Mouse (Mus musculus) kidney, postnatal 0 days (tissue): ENCODE results near the gene Mrpl23. TPM values are rescaled to one million over a fixed set of nuclear protein-coding genes. Genes with fewer than 3 reads are reported as not detected.

Source experiments
- ATAC-seq: fragments of 200-750 bp; cut with Nextera tagmentation; replicated peaks from 2 replicates; pipeline ENCODE4 v1.8.0; 2017; ENCODE audit warnings: low read depth, moderate number of reproducible peaks, moderate TSS enrichment, moderate library complexity; ENCODE audit not compliant: low FRiP score
- DNase-seq: peaks from one replicate; pipeline ENCODE4 v3.0.0-alpha.2; 2016; ENCODE audit warnings: low spot score
- H3K27ac ChIP-seq: fragments of 300-500 bp; sonication (generic); 2 replicates; pipeline ENCODE4 v1.5.1; 2014; ENCODE audit warnings: mild to moderate bottlenecking
- H3K27me3 ChIP-seq: fragments of 300-500 bp; sonication (generic); 2 replicates; pipeline ENCODE4 v1.6.1; 2014; ENCODE audit warnings: low read length, mixed read lengths; ENCODE audit not compliant: insufficient read depth
- H3K36me3 ChIP-seq: fragments of 300-500 bp; sonication (generic); 2 replicates; pipeline ENCODE4 v1.6.1; 2014; ENCODE audit warnings: low read length, mixed read lengths; ENCODE audit not compliant: insufficient read depth
- H3K4me1 ChIP-seq: fragments of 300-500 bp; sonication (generic); replicated peaks from 2 replicates; pipeline ENCODE4 v1.6.1; 2014; ENCODE audit warnings: antibody characterized with exemption, low read length, mixed read lengths; ENCODE audit not compliant: insufficient read depth
- H3K4me2 ChIP-seq: fragments of 300-500 bp; sonication (generic); 2 replicates; pipeline ENCODE4 v1.6.1; 2014; ENCODE audit warnings: mild to moderate bottlenecking, low read length, moderate library complexity, mixed read lengths
- H3K4me3 ChIP-seq: fragments of 300-500 bp; sonication (generic); replicated peaks from 2 replicates; pipeline ENCODE4 v1.5.1; 2014; ENCODE audit warnings: low read depth, low read length
- H3K9ac ChIP-seq: fragments of 300-500 bp; sonication (generic); 2 replicates; pipeline ENCODE4 v1.6.1; 2014; ENCODE audit warnings: low read depth, low read length
- H3K9me3 ChIP-seq: fragments of 300-500 bp; sonication (generic); replicated peaks from 2 replicates; pipeline ENCODE4 v1.6.1; 2016; ENCODE audit warnings: low read length, inconsistent platforms, mixed read lengths
- CTCF ChIP-seq: IDR thresholded peaks from 2 replicates; pipeline ENCODE4 v1.5.1; 2016; ENCODE audit warnings: antibody characterized with exemption, low read depth, mild to moderate bottlenecking, moderate library complexity
- WGBS: fragments of 180-500 bp; shearing (Covaris S2); extraction: QIAGEN DNeasy Blood & Tissue Kit; methylation state at CpG from one replicate; pipeline ENCODE4 v1.1.7; 2014; 5-methylcytosine and 5-hydroxymethylcytosine counted together
- microRNA counts: library from miRNA; unstranded; fragments of <30 nt; microRNA quantifications from one replicate; lab custom pipeline; 2015
- microRNA-seq: library from miRNA; unstranded; fragments of <30 nt; microRNA quantifications from one replicate; pipeline ENCODE4, GENCODE M21; 2016
- polyA plus RNA-seq: library from polyadenylated mRNA; unstranded; fragments of >200 nt; fragmentation: Nextera tagmentation; extraction: Ambion mirVana; gene quantifications from 2 replicates; pipeline ENCODE4 v1.2.1, GENCODE M21; 2015

Mrpl23 gene
- polyA plus RNA-seq, 1 experiment from 2014 or later, result 22.6 TPM

DNA sequence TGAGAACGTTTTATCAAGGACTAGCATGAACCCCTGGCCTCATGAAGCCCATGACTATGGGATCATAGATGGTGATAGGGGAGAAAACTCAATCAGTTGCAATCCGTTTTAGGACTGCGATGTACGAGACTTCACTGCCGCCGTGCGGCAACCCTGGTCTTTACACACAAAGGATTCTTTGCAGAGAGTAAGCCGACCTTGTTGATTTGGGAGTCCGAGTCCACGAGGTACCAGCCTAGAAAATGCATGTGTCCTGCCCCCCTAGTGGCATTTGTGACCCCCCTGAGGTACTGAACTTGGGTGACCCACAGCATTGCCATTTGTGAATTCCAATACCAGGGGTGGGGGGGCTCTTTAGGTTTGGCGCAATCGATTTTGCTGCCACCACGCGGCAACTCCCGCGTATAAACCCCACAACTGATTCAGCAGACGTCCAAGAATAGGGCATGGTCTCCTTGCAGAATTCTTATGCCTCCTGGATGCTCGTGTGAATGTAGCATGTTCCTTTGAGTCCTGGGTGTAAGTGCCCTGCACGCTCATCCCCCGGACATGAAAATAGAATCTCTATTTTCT lies 49.3 kb downstream of the Mrpl23 start:
- peak; percentile 67 for TF ChIP-seq CTCF
- Histone ChIP-seq H3K36me3 (no peaks in the 10 kb centered on the region), H3K27me3 (no peaks in the 10 kb centered on the region), H3K4me2 (peak overlapping the region; percentile 51), H3K9ac (no peak overlapping the region), H3K4me3 (no peak overlapping the region; the same call in 1 of the 2 replicates), H3K27ac (no peak overlapping the region), H3K4me1 (peaks cover 6% of the 10 kb centered on the region; the same call in 1 of the 2 replicates), H3K9me3 (0 out of 2 replicates have a peak, but pooled peaks cover 6% of the 10 kb centered on the region)
- ATAC-seq (no peak), DNase-seq (peak; percentile 72)
- 50% methylated on average over 20 of the region's 20 CpGs for WGBS

DNA sequence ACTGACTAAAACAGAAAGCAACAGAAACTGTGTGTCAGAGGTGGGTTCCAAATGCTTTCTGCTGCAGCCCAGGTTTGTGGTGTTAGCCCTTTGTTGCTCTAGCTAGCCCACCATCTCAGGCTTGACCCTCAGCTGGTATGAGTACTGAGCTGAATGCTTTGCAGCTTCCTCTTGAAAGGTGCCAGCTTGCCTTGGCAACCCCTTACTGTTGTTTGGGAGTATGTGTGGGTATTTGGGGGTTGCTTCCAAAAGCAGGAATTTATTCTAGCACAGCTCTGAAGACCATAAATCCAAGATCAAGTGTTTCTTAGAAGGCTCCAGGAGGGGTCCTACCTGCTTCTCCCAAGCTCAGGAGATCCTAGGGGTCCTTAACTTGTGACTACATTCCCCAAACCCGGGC lies 52.4 kb downstream of the Mrpl23 start:
- Histone ChIP-seq H3K36me3 (no peaks in the 10 kb centered on the region), H3K27me3 (no peaks in the 10 kb centered on the region), H3K4me1 (no peaks in the 10 kb centered on the region), H3K4me2 (no peak overlapping the region), H3K27ac (no peak overlapping the region), H3K9ac (no peak overlapping the region), H3K9me3 (0 out of 2 replicates have a peak, but pooled peaks cover 6% of the 10 kb centered on the region), H3K4me3 (no peak overlapping the region)
- no peak for ATAC-seq
- TF ChIP-seq CTCF, result no peak
- DNase-seq, result no peak
- 39% methylated on average over 1 of the region's 1 CpGs for WGBS

DNA sequence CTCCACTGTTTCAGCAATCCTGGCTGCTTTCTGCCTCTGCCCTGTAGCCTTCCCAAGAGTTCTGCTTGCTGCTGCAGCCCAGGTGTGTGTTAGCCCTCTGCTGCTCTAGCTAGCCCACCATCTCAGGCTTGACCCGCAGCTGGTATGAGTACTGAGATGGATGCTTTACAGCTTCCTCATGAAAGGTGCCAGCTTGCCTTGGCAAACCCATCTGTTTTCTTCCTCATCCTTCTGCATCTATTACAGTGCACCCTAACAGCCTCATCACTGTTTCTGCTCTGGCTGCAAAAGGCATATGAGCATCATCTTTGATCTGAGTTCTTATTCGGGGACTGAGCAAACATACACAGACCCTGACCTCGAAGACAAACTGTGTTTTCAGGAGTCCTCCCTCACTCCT lies 53.4 kb downstream of the Mrpl23 start:
- no peaks in the 10 kb centered on the region for H3K27me3 ChIP-seq
- DNase-seq (no peak), ATAC-seq (no peak)
- H3K9ac ChIP-seq, result no peak overlapping the region
- H3K9me3 ChIP-seq, result no peaks in the 10 kb centered on the region
- WGBS, result 80% methylated on average over 3 of the region's 3 CpGs
- H3K36me3 ChIP-seq, result no peaks in the 10 kb centered on the region
- H3K4me2 ChIP-seq, result no peak overlapping the region
- no peak overlapping the region for H3K4me3 ChIP-seq
- TF ChIP-seq CTCF, result no peak
- H3K4me1 ChIP-seq, result no peaks in the 10 kb centered on the region
- no peak overlapping the region for H3K27ac ChIP-seq

DNA sequence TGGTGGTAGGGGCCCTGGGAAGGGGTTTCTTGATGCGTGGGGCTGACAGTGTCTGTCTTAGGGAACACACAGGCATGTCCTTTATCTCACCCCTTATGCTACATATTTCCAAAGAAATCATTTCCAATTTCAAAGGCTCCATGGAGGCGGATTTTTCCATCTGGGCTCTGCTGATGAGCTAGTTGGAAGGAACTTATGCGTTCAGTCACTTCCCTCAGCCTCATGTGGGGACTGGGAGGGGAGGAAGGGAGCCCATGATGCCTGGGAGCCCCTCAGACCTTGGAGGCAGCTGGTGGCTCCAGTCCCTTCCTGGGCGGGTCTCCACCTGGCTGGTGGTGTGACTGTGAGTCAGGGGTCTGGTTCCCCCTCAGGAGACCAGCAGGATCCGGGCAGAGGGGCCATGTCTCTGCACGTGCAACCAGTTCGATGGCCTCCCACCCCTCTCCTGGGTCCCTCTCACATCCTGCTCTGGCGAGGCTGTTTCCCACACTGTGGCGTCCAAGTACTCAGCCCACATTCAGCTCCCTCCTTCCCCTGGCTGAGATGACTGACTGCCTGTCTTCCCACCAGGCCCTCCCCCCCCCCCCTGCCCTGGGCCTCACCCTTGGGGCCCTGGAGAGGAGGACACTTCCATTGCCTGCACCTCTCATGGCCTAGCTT lies 55.9 kb downstream of the Mrpl23 start:
- H3K9me3 ChIP-seq, result no peaks in the 10 kb centered on the region
- DNase-seq (no peak), ATAC-seq (no peak)
- no peaks in the 10 kb centered on the region for H3K36me3 ChIP-seq
- no peak overlapping the region for H3K4me3 ChIP-seq
- 68% methylated on average over 6 of the region's 9 CpGs for WGBS
- no peak for TF ChIP-seq CTCF
- no peak overlapping the region for H3K9ac ChIP-seq
- no peaks in the 10 kb centered on the region for H3K4me1 ChIP-seq
- H3K27ac ChIP-seq, result no peak overlapping the region
- no peaks in the 10 kb centered on the region for H3K27me3 ChIP-seq
- H3K4me2 ChIP-seq, result no peak overlapping the region

MicroRNAs within 50 kb of the gene (microRNA counts, 519-probe panel; counts per million panel counts)
- microRNA mmu-miR-675-3p (lab: Ali Mortazavi, UCI) (2,034 counts per million, percentile 68 among the panel's probes with 10 or more counts), microRNA mmu-miR-675-5p (lab: Ali Mortazavi, UCI) (330 counts per million, percentile 68 among the panel's probes with 10 or more counts)

Small RNA genes lying within 50 kb of the gene (microRNA-seq; reads per million reads assigned to microRNA genes)
- 33.1 reads per million, percentile 39 among the genes with 10 or more reads in this experiment for gene Mir675

Other genes starting within 250 kb of the Mrpl23 start
- gene Krtap5-1, start 235.6 kb upstream of the Mrpl23 start, polyA plus RNA-seq, result not detected in 2 replicates
- not detected in 2 replicates for gene Krtap5-4, start 229.1 kb upstream of the Mrpl23 start, polyA plus RNA-seq
- gene Ifitm10, start 158.9 kb upstream of the Mrpl23 start, polyA plus RNA-seq, result 3.6 and 3.9 TPM in 2 replicates
- gene Gm49369, start 150.0 kb upstream of the Mrpl23 start, polyA plus RNA-seq, result not detected in 2 replicates
- gene Ctsd, start 144.6 kb upstream of the Mrpl23 start, polyA plus RNA-seq, result 575 and 586 TPM in 2 replicates
- gene Syt8, start 97.8 kb upstream of the Mrpl23 start, polyA plus RNA-seq, result 2.5 and 4.8 TPM in 2 replicates
- 2.2 and 3.0 TPM in 2 replicates for gene Tnni2, start 90.9 kb upstream of the Mrpl23 start, polyA plus RNA-seq
- 161 and 165 TPM in 2 replicates for gene Lsp1, start 71.9 kb upstream of the Mrpl23 start, polyA plus RNA-seq
- gene Tnnt3, start 33.9 kb upstream of the Mrpl23 start, polyA plus RNA-seq, result 3.4 TPM in 2 replicates
- gene Igf2, start 134.1 kb downstream of the Mrpl23 start, polyA plus RNA-seq, result 297 and 337 TPM in 2 replicates
- gene Gm49394, start 137.3 kb downstream of the Mrpl23 start, polyA plus RNA-seq, result not detected in 2 replicates
- not detected in 2 replicates for gene Ins2, start 210.7 kb downstream of the Mrpl23 start, polyA plus RNA-seq